Mouse (Mus musculus) ovary, postnatal 14 days (tissue): ENCODE results near the gene Esp18.

Experiments used
- DNase-seq: peaks from one replicate; pipeline ENCODE4 v3.0.0; 2022; ENCODE audit warnings: low spot score

The Esp18 gene

GRCm38 (mm10) chr17:39406059-39406458, at the start of gene Esp18:
Esp18 (plus strand) TSS chr17:39406359.
- no peak for DNase-seq

DNA sequence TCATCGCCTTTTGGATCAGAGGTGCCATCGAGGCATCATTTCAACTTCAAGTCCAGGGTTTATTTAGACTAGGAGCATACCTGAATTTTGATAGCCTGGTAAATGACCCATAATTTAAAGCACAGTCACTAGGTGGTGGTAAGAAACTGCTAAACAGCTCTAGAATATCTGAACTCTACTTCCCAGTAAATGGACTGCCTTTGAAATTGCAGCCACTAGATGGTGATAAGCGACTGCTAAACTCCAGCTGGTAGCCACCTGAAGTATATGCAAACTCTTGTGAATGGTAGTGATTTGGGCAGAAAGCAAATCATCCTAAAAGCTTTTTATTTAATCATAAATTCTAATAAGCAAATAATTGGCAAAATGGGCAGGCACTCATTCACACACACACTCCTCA, 42.8 kb upstream of the Esp18 start:
- no peak for DNase-seq
